Mouse (Mus musculus): ENCODE results near the gene Rnf8. TPM values are rescaled to one million over a fixed set of nuclear protein-coding genes. Genes with fewer than 3 reads are reported as not detected.
A peak's percentile ranks its signal among the peaks of the same experiment; 100 is the strongest.

The Rnf8 gene
- total RNA-seq, 2 experiments from 2014 or later = 63.0 to 64.2 TPM

DNA sequence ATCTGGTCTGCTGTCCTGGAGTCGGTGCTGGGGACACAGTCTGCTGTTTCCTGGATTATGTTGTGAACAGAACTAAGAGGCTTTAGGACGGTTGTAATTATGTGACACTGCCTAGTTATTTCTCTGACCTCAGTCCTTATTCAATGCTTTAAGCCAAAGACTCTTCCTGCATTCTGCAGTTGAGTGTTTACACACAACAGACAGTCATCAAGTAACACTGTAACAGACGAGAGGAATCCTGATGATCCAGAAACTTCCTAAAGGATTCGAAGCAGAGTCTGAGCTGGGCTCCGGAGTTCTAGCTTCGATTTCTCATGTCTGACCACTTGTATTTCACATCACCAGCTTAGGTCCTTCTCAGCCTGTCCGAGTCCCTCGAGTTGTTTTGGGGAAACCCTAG lies 63.9 kb downstream of the Rnf8 start:
- no peak for DNase-seq
- intact Hi-C loops (cut with DNase I) = no loop called here

DNA sequence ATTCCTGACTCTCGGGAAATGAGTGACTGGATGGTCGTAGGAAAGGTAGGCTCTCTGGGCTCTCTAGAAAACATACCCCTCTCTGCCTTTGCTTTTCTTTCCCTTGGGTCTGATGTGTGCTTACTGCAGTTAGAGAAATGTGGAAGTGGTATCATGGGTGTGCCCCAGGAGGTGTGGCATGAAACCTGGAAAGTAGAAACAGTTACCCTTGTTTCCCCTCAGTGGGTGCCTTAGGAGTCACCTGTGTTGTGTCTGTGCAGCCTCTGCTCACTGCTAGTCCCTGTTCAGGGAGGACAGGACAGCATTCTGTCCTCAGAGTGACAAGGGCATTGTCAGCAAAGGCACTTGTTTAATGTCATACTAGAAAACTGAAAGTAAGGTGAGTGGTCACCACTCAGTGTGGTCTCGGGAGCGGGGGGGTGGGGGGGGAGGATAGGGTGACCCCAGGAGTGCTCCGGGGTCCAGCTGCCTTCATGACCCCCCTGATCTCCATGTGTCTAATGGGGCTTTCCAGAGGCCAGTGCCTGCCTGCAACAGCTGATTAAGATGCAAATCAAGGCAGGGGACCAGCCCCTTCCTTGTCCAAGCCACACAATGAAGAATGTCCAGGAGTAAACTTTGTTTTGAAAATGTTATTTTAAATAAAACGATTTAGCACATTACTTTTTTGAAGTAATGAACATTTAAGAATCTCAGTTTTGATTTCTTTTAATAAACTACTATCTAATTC lies 64.6 kb downstream of the Rnf8 start:
- intact Hi-C loops (cut with DNase I) = no loop called here
- DNase-seq = no peak

DNA sequence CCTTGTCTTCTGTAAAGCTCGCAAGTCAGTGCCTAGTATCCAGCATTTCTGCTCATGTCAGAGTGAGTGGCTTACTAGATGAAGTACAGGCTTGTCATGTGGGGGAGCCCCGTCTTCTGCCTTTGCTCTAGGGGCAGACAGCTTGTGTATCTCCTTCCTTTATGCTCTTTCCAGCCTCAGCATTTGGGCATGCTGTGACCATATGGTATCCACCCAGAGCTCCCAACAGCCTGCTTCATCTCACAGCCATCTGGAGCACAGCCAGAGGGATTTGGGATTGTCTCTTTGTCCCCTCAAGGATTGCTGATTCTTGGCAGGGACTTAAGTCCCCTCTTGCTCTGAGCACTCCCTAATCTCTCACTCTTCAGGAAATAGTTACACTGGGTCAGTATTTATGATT lies 65.6 kb downstream of the Rnf8 start:
- DNase-seq = peak; percentile 96
- intact Hi-C loops (cut with DNase I) = no loop called here

DNA sequence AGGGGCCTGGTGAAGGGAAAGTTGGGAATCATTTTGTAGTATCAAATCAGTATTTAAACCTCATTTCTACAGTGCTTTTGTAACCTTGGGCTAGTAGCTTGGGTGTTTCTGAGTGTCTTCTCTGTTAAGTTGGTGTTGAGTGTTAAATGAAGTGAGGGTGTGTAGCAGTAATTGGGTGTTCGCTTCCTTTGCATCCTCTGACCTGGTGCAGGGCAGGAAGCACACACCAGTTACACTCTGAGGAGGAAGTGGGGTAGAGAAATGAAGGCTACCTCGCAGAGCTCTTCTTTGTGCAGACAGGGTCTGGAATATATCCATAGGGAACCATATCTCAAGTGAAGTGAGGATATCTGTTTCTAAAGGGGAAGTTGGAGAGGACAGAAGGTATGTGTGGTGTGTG lies 66.3 kb downstream of the Rnf8 start:
- DNase-seq = no peak
- intact Hi-C loops (cut with DNase I) = no loop called here

DNA sequence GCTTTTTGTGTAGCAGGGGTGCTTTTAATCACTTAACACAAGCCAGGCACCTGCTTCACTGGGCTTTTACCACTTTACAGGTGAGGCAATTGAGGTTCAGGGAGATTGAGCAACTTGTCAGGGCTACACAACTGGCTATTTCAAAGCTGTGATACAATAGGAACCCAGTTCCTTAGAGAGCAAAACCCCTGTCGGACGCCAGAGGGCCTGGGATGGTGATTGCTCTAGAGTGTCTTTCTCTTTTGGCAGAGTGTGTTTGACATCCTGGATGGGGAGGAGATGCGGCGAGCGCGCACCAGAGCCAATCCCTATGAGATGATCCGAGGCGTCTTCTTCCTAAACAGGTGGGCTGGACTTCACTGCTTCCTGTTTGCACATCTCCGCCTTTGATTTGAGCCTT lies 67.1 kb downstream of the Rnf8 start:
- no peak for DNase-seq
- intact Hi-C loops (cut with DNase I) = no loop called here

DNA sequence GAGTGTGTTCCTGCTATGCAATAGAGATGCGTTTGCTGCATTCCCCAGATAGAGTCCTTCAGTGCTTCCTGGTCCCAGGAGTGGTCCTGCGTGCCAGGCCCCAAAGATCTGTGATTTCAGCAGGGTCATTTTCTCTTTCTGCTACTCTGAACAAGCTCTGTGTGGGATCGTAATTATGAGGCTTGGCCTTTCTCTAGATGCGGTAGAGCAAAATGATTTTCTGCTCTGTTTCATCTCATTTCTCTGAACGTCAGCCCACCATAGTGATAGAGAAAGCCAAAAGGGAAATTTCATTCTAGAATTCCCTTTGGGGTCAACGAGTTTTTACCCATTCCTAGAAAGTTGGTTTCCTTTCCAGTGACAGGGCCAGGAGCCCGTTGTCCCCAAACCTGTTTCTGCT lies 67.7 kb downstream of the Rnf8 start:
- no peak for DNase-seq
- intact Hi-C loops (cut with DNase I) = no loop called here

DNA sequence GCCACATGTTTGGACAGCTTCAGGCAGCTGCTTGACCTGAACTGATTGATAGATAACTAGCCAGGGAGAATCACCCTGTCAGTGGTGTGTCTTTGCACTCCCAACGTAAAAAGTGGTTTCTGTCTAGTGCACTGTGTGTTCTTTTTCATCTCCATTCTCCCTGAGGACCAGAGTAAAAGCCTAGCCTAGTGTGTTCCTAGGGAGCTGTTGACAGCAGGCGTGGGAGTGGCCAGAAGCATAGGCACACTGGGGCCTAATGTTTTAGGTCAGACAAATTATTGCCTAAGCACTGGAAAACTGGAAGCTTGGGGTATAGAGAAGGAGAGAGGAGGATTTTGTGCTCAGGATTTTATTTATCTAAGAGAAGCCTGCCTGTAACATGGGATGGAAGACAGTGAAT lies 68.5 kb downstream of the Rnf8 start:
- DNase-seq = no peak
- intact Hi-C loops (cut with DNase I) = no loop called here

DNA sequence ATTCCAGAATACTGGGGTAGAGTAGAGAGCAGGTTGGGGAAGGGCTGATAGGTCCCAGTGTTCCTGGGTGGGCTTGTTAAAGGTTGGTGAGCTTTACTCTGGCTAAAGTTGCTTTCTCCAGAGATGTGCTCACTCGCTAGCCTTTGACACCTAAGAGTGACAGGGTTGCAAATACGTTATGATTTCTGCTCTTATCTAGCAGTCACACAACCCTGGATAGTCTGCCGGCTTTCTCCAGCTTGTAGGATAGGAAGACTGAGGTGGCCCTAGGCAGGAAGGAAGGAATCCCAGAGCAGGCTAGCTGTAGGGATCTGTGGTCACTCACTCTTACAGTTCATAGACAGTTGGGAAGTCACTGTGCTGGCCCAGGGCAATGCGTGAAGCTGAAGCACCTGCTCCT lies 69.7 kb downstream of the Rnf8 start:
- DNase-seq = no peak
- intact Hi-C loops (cut with DNase I) = no loop called here

DNA sequence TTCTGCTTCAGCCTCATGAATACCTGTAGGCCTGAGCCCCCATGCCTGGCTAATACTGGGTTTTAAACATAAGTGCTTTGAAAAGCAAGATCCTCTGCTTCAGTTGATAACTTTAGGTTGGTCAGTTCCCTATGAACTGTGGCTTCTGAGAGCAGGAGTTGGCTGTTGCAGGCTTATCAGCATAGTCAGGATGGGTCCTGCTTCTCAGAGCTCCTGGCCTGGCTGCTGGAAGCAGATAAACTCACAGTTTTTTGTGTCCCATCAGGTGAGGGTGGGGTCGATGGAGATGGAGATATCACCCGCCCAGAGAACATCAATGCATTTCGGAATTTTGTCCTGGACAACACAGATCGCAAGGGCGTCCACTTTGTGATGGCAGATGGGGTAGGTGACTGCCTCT lies 72.2 kb downstream of the Rnf8 start:
- no peak for DNase-seq
- intact Hi-C loops (cut with DNase I) = no loop called here

DNA sequence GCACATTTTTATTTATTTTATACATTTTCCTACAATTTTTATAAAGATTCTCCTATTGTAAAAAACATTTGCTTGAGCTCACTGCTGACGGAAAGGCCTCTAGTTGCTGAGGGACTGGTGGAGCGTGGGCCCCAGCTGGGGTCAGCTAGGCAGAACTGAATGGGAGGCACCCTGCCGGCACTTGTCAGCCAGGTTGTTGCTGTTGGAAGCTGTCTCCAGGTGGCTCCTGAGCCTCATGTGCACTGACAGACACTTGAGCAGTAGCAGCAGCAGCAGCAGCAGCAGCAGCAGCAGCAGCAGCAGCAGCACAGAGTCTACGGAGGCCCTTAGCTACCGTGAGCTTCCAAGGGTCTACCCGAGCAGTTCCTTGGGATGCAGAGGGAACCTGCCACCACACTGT lies 72.8 kb downstream of the Rnf8 start:
- intact Hi-C loops (cut with DNase I) = no loop called here
- peak; percentile 48 for DNase-seq

DNA sequence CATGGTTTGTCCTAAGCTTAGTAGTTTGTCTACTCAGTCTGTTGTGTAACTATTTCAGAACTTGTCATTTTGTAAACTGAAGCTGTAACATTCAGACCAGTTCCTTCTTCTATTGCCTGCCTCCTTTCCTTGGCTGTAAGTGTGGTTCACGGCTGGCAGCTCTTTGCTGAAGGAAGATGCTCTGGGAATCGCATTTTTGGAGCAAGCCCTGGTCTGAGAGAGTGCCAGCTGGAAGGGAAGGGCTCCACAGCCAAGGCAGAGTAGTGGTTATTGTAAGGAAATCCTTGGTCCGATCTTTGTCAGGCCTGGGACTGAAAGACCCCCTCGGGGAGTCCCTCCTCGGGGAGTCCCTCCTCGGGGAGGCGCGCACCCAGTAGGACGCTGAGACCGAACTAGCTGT lies 74.0 kb downstream of the Rnf8 start:
- peak; percentile 67 for DNase-seq
- intact Hi-C loops (cut with DNase I) = no loop called here

DNA sequence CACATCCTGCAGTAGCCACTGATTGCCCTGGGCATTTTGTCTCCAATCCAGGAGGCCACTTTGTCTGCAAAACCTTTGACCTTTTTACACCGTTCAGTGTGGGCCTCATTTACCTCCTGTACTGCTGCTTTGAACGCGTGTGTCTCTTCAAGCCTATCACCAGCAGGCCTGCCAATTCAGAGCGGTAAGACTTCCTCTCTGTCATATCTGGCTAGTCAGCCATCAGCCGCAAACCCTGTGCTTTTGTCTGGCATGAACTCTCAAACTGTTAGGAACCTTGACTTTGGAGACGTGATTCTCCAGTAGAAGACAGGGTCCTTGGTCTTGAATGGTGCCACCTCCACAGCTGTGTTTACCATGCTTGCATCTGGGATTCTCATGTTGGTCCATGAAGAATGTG lies 75.7 kb downstream of the Rnf8 start:
- intact Hi-C loops (cut with DNase I) = no loop called here

DNA sequence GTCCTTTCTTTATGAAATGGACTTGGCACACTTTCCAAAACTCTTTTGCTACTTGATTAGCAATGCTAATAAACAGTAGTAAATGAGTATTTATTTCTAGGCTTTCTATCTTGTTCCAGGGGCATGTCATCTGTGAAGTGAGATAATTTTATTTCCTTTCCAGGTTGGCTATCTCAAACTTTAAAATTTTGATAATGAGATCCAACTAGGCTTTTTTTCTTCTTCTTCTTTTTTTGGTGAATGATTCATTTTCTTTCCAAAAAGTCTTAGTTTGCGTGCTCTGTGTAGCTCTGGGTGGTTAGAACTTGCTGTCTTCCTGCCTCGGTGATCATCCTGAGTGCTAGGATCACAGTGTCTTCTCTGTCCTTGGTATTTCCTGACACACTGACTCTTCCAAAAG lies 78.2 kb downstream of the Rnf8 start:
- DNase-seq = no peak
- intact Hi-C loops (cut with DNase I) = no loop called here

More for the DNA sequence above, 75.7 kb downstream of the Rnf8 start:
- no peak for DNase-seq

DNA sequence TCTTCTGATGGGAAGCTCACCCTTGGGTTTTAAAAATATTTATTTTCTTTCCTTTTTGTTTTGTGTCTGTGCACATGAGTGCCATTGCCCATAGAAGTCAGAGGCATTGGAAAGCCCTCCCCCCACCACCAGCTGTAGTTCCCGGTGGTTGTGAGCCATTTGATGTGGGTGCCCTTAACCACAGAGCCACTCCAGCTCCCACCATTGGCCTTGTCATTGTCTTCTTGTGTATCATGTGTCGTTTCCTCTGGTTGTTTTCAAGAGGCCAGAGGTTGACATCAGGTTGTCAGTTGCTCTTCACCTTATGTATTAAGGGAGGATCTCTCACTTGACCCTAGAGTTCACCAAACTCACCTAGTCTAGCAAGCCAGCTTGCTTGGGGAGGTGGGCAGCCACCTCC lies 79.0 kb downstream of the Rnf8 start:
- no peak for DNase-seq
- intact Hi-C loops (cut with DNase I) = no loop called here

DNA sequence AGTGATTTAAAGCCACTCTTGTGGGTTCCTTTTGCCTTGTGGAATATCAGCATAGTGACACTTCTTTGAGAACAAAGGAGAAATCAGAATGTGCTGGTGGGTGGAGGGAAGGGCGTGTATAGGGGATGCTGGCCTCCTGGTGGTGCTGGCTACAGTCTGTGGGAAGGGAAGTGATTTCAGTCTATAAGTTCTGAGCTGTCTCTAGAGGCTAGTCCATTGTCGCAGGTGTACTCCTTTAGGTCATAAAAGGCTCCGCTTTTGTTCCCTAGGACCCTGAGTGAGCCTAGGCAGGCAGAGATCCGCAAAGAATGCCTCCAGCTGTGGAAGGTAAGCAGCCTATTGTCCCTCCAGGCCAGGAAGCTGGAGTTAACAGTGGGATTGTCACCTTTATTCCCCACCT lies 79.9 kb downstream of the Rnf8 start:
- intact Hi-C loops (cut with DNase I) = no loop called here

More for the DNA sequence above, 79.9 kb downstream of the Rnf8 start:
- no peak for DNase-seq

Small RNA genes within 50 kb of the gene (microRNA-seq; reads per million reads assigned to microRNA genes)
- gene Mir7667 = not detected

Other genes with a start within 250 kb of the Rnf8 start
- gene Pim1, start 124.0 kb upstream of the Rnf8 start, total RNA-seq (2021) = 10 to 100 TPM; 10.5 to 12.3 TPM
- not detected for gene Gm17657, start 65.2 kb upstream of the Rnf8 start, total RNA-seq (2021)
- gene Tbc1d22b, start 65.0 kb upstream of the Rnf8 start, total RNA-seq (2021) = 10 to 100 TPM; 45.0 to 46.2 TPM
- not detected for gene Tmem217, start 62.4 kb upstream of the Rnf8 start, total RNA-seq (2021)
- gene Gm28043, start 86 bp downstream of the Rnf8 start, total RNA-seq (2021) = 1 to 10 TPM; 4.9 to 5.5 TPM
- 10 to 100 TPM; 81.9 to 85.9 TPM for gene Cmtr1, start 45.8 kb downstream of the Rnf8 start, total RNA-seq (2021)
- 10 to 100 TPM; 11.6 to 13.5 TPM for gene Ccdc167, start 102.3 kb downstream of the Rnf8 start, total RNA-seq (2021)